Mouse (Mus musculus) left cerebral cortex, postnatal 25 days (tissue): ENCODE measurements around the gene Drg2. TPM values are rescaled to one million over a fixed set of nuclear protein-coding genes. Genes with fewer than 3 reads are reported as not detected.
"Not testable (repeated sequence)": the region's sequence is repeated elsewhere in the genome, so short reads cannot be mapped to it uniquely, and the experiment has no call there.

ENCODE experiments used
- DNase-seq, 2 experiments: peaks; one replicate each; pipeline ENCODE4 v3.0.0; 2022; ENCODE audit warnings: low spot score in 2 of 2, mixed read lengths in 1 of 2
- intact Hi-C: fragments of 180-260 bp; cut with DNase I; formaldehyde crosslinking; loops from one replicate; pipeline ENCODE4 v1.15.1; 2025
- total RNA-seq, 2 experiments: library from RNA; stranded (reverse); gene quantifications; 2 replicates each; pipeline ENCODE4 v1.2.3; 2021

Gene Drg2
- 10 to 100 TPM; 70.8 to 76.6 TPM for total RNA-seq

DNA sequence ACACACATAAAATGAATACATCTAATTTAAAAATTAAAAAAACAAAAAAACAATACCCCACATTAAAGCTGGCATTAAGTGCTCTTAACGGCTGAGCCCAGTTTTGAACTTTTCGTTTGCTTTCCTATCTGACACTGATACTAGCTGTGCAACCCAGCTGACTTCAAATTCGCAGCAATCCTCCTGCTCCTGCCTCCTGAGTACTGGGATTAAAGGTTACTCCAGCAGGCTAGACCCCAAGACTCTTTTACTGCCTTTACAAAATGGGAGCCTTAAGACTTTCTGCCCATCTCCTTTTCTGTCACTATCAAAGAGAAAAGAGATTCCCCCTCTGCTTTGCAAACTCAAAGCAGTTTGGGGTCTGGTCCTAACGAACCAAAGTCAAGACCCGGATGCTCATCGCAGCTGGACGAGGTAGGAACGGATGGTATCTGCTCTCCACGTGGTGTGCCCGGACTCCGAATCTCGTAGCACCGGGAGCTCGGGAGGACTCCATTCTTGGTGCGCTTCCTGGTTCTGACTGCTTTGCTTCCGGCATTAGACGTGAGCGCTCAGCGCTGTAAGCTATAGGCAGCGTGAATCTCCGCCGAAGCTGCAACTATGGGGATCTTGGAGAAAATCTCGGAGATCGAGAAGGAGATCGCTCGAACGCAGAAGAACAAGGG, at the start of gene Drg2:
TSS of gene Drg2 (plus strand) at position 512 of the 665 bp plus-strand sequence.
- peak; percentile 87 to 93 for DNase-seq
- intact Hi-C loops, result no loop called here

DNA sequence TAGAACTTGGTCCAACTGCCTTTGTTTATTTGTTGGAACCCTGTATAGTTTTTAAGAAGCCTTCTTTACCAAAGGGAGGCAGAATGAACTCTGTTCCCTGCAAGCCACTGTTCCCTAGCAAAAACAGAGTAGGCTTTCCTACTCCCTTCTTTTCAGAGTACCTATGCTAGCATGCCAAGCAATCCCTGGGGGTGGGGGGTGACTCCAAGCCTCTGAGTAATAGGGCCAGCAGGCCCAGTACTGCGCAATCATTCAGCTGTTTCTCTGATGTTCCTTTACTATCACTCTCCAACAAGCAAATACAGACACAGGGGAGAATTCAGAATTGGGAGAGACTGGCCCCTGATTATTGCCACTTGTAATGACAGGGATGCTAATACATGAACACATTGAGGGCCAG, 47.8 kb upstream of the Drg2 start:
- DNase-seq, result no peak
- intact Hi-C loops, result no loop called here

DNA sequence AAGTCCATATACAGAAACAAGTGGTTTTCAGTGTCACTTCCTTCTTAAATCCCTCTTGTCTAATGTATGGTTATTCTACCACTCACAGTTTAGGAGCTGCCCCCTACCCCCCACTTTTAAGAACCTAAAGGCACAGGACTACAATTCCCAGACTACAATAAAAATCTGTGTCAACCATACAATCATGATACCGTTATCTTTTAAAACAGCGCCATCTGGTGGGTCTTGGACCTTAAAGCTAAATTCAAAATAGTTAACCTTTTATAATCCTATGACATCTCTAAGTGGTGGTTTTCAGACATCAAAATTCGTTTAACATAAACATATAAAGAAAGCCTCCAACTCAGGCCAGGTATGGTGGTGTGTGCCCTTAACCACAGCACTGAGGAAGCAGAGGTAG, 42.2 kb upstream of the Drg2 start:
- DNase-seq, result peak; percentile 72 to 81
- intact Hi-C loops, result loop anchor here (1.0 to 5.0 kb wide), 3 partner anchors 105 to 211 kb away; no protein-coding TSS in a partner anchor

DNA sequence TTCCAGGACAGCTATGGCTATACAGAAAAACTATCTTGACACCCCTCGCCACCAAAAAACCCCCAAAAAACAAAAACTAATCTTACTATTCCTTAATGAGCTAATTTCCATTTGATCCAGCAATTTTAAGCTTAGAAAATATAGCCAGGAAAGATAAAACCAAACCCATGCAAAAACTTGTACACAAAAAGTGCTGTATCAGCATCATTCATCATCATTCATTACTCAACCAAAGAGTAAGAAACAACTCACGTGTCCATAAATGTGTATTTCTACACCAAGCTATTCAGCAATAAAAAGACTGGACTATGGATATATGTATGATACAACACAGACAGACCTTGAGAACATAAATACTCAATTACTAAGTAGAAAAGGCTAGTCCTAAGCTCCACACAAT, 41.5 kb upstream of the Drg2 start:
- DNase-seq, result no peak
- intact Hi-C loops, result loop anchor here (1.0 to 5.0 kb wide), 3 partner anchors 106 to 212 kb away; no protein-coding TSS in a partner anchor

DNA sequence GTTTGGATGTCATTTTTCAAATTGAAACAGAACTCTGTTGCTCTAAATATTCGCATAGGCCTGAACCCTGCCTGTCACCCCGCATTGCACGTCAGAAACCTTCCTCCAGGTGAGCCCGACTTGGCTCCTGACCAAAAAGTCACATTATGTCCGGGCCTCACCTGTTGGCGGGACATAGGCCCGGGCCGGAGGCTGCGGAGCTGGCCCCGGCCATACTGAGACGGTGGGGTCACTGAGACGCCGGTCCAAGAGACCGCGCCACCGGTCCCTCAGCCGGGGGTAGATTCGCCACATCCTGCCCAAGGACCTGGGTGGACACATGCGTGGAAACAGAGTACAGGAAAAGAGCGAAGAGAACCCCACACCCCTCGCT, 37.8 kb upstream of the Drg2 start:
- no peak for DNase-seq
- intact Hi-C loops, result loop anchor here (2.0 to 5.0 kb wide), 2 partner anchors 64 to 309 kb away; partner anchors contain the start of genes Drc3, Rai1 and Tom1l2

DNA sequence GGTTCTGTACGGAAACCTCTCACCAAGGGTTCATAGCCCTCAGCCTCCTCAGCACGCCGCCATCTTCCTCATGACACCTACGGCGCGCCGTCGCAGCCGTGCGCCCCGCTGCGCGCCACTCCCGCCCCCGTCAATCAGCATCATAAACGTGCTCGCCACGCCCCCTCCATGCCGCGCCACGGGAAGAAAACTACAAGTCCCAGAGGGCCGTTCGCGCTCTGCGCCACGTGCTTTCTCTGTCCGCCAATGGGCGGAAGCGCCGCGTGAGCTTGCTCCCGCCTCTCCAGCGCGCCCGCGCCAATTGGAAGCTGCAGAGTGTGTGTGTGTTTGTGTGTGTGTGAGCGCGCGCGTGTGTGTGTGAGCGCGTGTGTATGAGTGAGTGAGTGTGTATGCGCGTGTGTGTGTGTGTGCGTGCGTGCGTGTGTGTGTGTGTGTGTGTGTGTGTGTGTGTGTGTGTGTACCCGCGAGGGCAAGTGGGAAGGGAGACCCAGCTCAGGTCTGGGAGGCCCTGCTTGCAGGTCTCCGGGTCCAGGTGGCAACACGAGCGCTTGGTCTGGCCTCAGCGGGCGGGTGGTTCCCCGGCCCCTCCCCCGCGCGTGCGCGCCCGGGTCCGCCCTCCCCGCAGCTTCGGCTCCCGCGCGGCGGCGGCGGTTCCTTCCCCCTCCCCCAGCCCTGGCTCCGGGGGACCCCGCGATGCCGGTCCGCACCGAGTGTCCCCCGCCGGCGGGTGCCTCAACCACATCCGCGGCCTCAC, 37.3 kb upstream of the Drg2 start, which contains the start of gene Gid4:
TSS of gene Gid4 (plus strand) at position 183 of the 754 bp plus-strand sequence.
- intact Hi-C loops, result loop anchor here (2.0 to 5.0 kb wide), 2 partner anchors 64 to 310 kb away; partner anchors contain the start of genes Drc3, Rai1 and Tom1l2
- DNase-seq, result peak; percentile 99

DNA sequence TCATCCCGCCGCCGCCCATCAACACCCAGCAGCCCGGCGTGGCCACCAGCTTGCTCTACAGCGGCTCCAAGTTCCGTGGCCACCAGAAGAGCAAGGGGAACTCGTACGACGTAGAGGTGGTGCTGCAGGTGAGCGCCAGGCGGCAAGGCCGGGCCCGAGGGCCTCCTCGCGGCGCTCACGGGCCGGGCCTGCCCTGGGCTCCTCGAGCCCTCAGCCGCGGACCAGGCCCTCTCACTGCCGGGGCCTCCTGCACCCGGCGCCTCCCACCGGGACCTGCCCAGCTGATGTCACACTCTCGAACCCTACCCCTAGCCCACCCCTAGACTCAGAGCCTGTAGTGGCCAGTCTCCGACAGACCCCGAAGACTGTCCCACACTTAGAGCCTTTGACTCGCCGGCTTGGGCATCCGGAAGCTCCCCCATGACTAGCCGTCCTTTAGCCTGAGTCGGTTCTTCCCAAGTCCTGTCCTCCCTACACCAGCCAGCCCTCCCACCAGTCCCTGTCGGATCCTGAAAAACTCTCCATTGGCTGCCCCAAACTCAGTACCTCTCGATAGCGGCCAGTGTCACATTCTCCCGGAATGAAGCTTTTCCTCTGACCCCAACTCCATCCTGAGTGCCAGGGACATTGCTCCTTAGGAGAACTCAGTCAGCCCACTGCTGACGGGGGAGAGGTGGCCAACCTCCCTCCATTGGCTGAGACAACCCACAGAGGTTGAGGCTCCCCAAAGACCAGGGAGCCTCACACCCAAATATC, 36.5 kb upstream of the Drg2 start, which contains the start of gene Atpaf2:
TSS of gene Atpaf2 (minus strand) at position 741 of the 756 bp plus-strand sequence.
- DNase-seq, result peak in 1 of 2 experiments; percentile 23
- intact Hi-C loops, result loop anchor here (2.0 to 5.0 kb wide), 2 partner anchors 65 to 311 kb away; partner anchors contain the start of genes Drc3, Rai1 and Tom1l2

DNA sequence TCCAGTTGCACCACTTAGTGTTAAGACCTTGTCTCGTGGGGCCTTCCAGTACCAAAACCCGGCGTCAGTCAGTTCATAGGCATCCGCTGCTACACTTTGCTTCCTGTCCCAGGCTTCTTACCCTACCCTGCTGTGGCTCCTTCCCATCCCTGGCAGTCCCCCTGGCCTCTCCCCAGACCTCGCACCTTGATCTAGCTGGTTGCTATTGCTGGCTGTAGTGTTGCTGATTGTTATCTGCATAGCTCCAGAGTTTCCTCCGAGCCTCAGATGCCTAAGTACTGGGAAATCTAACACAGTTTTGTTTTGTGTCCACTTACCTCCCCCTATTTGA, 36.0 kb upstream of the Drg2 start:
- DNase-seq, result no peak
- intact Hi-C loops, result loop anchor here (5.0 kb wide), 1 partner anchor 311 kb away; the partner anchor contains the start of gene Rai1

DNA sequence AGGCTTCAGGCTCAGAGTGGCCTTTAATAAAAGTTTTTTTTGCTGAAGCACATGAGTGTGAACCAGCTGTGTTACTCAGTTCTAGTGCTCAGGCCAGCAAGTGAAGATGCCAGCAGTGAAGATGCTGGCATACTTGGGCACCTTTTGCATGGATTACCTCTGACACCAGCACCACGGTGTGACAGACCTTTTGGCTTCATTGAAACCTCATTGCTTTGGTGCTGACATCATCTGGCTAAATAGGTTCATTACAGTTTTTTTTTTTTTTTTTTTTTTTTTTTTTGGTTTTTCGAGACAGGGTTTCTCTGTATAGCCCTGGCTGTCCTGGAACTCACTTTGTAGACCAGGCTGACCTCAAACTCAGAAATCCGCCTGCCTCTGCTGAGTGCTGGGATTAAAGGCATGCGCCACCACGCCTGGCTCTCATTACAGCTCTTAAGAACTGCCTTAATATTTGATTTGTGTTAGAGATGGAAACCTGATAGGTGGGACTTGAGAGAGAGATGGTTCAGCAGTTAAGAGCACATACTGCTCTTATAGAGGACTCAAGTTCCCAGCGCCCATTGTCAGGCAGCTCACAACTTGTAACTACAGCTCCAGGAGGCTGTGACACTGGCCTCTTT, 32.2 kb upstream of the Drg2 start:
- intact Hi-C loops, result no loop called here

DNA sequence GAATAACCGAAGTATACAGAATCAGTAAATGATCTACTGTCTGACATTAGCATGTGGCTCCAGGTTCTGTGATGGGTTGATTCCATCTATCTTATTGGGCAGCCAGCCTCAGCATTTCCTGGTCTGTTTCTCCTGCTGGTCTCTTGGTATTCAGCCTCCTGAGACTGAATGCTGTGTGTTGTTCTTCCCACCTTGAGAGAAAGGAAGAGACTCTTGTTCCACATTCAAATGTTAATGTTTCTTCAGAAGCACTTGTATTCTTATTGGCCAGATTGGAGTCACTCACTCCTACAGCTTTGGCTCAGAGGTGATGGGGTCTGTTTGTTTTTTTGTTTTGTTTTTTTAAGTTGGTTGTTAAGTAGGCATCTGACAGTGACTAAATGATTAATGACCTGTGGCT, 31.4 kb upstream of the Drg2 start:
- intact Hi-C loops, result no loop called here
- no peak for DNase-seq

More for the DNA sequence above, 32.2 kb upstream of the Drg2 start:
- DNase-seq, result no peak

DNA sequence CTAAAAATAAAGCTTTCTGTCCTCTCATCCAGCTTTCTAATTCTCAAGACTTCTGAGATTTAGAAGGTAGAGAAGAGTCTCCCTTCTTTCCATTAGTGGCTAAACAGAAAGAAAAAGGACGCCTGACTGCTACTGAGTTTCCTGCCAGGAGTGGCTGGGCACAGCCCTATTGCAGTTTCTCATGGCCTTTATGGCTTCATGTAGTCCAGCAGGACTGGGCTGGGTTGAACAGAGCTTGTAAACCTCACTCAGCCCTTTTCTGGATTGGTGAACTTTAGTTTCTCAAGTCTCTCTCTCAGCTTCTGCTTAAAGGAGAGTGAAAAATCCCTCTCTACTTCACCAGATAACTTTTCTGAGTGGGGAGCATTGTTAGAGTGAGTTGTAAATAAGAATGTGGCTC, 28.0 kb upstream of the Drg2 start:
- DNase-seq, result no peak
- intact Hi-C loops, result no loop called here

DNA sequence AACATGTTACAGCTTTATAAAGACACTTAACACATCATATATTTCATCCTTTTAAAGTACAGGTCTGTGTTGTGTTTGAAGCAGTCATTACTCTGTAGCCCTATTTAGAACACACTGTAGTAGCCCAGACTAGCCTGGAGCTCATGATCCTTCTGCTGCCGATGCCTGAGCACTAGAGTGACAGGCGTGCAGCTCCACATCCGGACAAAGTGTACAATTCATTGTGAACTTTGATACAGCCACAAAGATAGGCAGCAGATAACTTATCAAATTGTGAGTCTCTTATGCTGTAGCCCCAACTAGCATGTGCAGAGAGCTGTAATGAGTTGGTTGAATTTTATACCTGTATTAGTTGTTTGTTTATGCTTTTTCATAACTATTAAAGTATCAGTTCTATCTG, 26.8 kb upstream of the Drg2 start:
- intact Hi-C loops, result no loop called here
- DNase-seq, result no peak

DNA sequence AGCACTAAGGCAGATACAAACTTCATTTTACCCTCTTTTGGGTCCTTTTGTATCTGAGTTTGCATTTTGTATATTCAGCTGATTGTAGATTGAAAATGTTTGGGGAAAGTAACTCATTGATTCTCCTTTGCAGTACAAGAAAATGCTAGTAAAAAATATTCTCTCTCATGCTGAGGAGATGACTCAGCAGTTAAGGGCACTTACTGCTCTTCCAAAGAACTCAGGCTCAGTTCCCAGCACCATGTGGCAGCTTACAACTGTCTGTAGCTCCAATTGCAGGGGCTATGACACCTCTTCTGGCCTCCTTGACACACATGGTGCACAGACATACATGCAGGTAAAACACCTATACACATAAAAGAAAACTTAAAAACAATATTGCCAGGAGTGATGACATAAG, 20.9 kb upstream of the Drg2 start:
- intact Hi-C loops, result loop anchor here (10.0 kb wide), 1 partner anchor 559 kb away; no protein-coding TSS in a partner anchor
- DNase-seq, result no peak

DNA sequence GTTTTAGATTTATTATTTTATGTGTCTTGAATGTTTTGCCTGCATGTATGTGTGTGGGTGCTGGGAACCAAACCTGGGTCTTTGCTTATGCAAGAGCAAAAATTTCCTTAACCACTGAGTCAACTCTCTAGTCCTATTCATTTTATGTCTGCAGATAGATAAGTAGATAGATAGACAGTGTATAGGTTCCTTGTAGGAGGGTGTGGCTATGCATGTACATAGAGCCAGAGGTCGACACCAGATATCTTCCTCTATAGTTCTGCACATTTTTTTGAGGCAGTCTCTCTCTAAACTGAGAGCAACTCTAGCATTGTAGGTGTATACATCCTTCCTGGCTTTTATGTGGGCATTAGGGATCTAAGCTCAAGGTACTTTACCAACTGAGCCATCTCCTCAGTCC, 19.3 kb upstream of the Drg2 start:
- no peak for DNase-seq
- intact Hi-C loops, result loop anchor here (10.0 kb wide), 1 partner anchor 560 kb away; no protein-coding TSS in a partner anchor

DNA sequence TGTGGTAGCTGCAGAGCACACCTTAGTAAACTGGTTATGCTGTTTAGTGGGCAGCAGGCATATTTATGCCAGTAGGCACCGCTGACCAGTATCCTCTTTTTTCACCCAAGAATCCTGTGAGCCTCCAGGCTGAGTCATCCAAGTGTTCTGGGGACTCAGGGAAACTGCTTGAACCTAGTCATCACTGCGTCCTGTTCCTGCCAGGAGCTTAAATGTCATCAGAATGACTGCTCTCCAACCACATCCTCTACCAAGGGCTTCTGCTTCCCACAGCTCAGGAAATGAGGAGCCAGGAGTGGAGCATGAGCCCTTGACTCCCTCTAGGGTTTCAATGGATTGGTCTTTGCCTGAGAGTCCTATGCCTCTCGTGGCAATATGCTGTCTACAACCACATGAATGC, 17.8 kb upstream of the Drg2 start:
- peak in 1 of 2 experiments; percentile 30 for DNase-seq
- intact Hi-C loops, result loop anchor here (10.0 kb wide), 1 partner anchor 562 kb away; no protein-coding TSS in a partner anchor

DNA sequence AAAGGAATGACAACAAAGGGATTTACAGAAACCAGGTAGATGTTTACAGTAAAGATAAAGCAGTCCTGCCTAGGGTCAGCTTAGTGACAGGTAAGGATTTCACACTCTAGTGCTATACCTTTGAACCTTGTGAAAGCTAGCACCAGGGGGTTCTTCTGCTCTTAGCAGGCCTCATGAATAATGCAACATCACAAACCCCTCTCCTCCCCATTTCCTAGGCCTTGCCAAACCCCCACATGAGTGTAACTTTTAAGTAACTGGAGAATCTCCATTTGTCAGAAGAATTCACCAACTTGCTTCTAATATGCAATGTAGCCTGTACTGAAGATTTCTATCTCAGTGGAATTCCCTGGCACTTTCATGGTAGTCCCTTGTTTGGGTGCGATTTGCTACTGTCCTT, 14.8 kb upstream of the Drg2 start:
- intact Hi-C loops, result loop anchor here (10.0 kb wide), 1 partner anchor 565 kb away; no protein-coding TSS in a partner anchor
- DNase-seq, result not testable (repeated sequence)

DNA sequence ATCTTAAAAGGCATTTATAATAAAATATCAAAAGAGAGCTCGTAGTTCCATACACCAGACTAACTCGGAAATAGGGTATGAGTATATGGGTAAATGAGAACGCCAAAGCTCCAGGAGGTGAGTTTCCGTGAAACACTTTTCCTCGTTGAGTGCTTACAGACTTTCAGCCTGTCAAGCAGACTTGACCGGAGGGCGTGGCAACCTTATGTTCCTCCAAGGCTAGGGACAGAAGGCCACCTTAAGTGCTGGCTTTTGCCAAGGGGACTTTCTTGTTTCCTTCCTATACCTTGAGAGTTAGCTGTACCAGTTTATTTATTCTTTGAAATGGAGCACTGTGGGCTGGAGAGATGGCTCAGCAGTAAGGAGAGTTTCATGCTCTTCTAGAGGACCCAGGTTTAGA, 14.2 kb upstream of the Drg2 start:
- DNase-seq, result no peak
- intact Hi-C loops, result no loop called here

DNA sequence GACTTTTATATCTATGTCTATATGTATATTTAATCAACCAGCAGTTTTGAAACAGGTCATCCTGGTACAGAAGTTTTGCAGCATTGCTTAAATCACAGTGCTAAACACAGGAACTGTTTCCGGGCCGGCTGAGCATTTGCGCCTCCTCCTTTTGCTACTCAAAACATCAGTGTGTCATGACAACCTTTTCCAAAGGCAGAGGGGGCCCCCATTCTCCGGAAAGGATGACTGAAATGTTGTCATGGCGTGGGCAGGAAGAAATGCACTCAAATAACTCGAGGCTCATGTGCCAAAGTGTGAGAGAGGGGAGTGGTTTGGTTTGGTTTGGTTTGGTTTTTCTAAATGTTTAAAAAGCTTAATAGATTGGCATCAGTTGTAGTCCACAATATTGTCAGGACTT, 11.5 kb upstream of the Drg2 start:
- intact Hi-C loops, result no loop called here
- peak in 1 of 2 experiments; percentile 63 for DNase-seq

DNA sequence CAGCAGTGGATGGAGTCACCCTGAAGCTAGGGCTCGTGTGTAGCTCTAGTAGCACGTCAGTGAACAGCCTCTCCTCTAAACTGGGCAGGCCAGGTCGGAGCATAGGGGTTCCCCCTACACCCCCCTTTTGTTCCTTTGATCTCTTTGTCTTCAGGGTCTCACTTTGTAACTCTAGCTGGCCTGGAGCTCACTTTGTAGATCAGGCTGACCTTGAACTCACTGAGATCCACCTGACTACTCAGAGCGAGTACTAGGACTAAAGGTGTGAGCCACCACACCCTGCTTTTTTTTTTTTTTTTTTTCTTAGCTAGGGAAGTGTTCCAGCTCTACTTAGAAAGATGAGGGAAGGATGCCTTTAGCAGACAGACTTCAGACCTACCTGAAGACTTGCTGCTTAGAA, 10.4 kb upstream of the Drg2 start:
- intact Hi-C loops, result no loop called here

More for the DNA sequence above, 10.4 kb upstream of the Drg2 start:
- no peak for DNase-seq
